Mouse (Mus musculus) liver, postnatal 0 days (tissue): ENCODE results near the gene Gm49416.

Source experiments
- CTCF ChIP-seq: sonication (generic); IDR thresholded peaks from 2 replicates; pipeline ENCODE4 v1.5.1; 2016; ENCODE audit warnings: antibody characterized with exemption, low read depth
- EP300 ChIP-seq: IDR thresholded peaks from 2 replicates; pipeline ENCODE4 v1.6.1; 2016; ENCODE audit warnings: antibody characterized with exemption, low read depth, mild to moderate bottlenecking

GRCm38 (mm10) chr19:8888511-8889385, at the start of gene Gm49416, which contains the start of gene 1810009A15Rik:
- TF ChIP-seq CTCF (no peak), EP300 (no peak)
